Mouse (Mus musculus) left cerebral cortex, postnatal 10 days (tissue): ENCODE data around the gene Cox19. TPM values are rescaled to one million over a fixed set of nuclear protein-coding genes. Genes with fewer than 3 reads are reported as not detected.
A peak's percentile ranks its signal among the peaks of the same experiment; 100 is the strongest.

Source experiments
- DNase-seq, 2 experiments: peaks; one replicate each; pipeline ENCODE4 v3.0.0; 2021 to 2022; ENCODE audit warnings: low spot score in 2 of 2, mixed read lengths in 1 of 2; ENCODE audit errors: extremely low spot score in 1 of 2
- intact Hi-C: fragments of 180-260 bp; cut with DNase I; formaldehyde crosslinking; loops from one replicate; pipeline ENCODE4 v1.15.1; 2025
- total RNA-seq, 2 experiments: library from RNA; stranded (reverse); gene quantifications; 2 replicates each; pipeline ENCODE4 v1.2.3; 2021

Gene Cox19
- total RNA-seq, 2 experiments from 2014 or later, result 75.2 to 90.2 TPM

- DNase-seq, result no peak
- intact Hi-C loops, result loop anchor here (5.0 kb wide), 1 partner anchor 89 kb away; no protein-coding TSS in a partner anchor
These were observed 16.8 kb upstream of the Cox19 start for GRCm38 (mm10) chr5:139367884-139368458.

DNA sequence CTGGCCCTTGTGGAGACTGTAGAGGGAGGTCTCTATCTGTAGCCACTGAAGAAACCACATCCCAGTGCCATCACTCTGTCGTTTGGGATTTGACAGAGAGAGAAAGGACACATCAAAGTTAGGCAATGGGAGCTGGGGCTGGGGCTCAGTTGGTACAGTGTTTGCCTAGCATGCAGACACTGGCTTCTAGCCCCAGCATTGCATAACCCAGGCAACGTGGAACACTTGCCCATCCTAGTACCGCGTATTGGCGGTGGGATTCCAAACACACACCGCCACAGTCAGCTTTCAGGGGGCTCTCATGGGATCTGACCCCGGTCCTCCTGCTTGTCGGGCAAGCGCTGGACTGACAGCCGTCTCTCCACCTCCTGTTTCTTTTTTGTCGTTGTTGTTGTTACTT lies 15.3 kb upstream of the Cox19 start:
- intact Hi-C loops, result loop anchor here (5.0 kb wide), 1 partner anchor 91 kb away; no protein-coding TSS in a partner anchor
- no peak for DNase-seq

DNA sequence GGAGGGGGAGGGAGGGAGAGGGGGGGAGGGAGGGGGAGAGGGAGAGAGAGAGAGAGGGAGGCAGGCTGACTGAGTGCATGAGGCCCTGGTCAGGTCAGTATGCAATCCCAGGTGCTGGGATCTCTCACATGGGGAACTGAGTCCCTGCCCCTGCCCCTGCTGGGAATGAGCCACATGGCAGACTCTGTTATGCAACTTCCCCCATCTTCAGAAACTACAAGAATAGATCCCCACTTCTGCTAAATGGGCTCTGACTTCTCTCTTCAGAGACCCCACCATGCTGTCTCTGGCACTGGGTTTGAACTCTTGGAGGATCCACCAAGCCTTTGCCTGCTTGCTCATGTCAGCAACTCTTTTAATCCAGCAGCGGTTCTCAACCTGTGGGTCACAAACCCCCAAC lies 14.6 kb upstream of the Cox19 start:
- no peak for DNase-seq
- intact Hi-C loops, result loop anchor here (5.0 kb wide), 1 partner anchor 91 kb away; no protein-coding TSS in a partner anchor

GRCm38 (mm10) chr5:139364911-139365571 lies 13.8 kb upstream of the Cox19 start:
- peak in 1 of 2 experiments; percentile 79 for DNase-seq
- intact Hi-C loops, result loop anchor here (5.0 kb wide), 4 partner anchors 32 to 102 kb away; no protein-coding TSS in a partner anchor

- peak; percentile 89 for DNase-seq
- intact Hi-C loops, result loop anchor here (5.0 kb wide), 3 partner anchors 33 to 103 kb away; no protein-coding TSS in a partner anchor
These were observed 13.2 kb upstream of the Cox19 start for GRCm38 (mm10) chr5:139364260-139364910.

- intact Hi-C loops, result loop anchor here (5.0 kb wide), 3 partner anchors 33 to 103 kb away; no protein-coding TSS in a partner anchor
- DNase-seq, result no peak
These were observed 12.6 kb upstream of the Cox19 start for GRCm38 (mm10) chr5:139363858-139364257.

GRCm38 (mm10) chr5:139359244-139359643 lies 8.0 kb upstream of the Cox19 start:
- DNase-seq, result no peak
- intact Hi-C loops, result no loop called here

- DNase-seq, result no peak
- intact Hi-C loops, result no loop called here
These were observed 7.4 kb upstream of the Cox19 start for GRCm38 (mm10) chr5:139358653-139359052.

DNA sequence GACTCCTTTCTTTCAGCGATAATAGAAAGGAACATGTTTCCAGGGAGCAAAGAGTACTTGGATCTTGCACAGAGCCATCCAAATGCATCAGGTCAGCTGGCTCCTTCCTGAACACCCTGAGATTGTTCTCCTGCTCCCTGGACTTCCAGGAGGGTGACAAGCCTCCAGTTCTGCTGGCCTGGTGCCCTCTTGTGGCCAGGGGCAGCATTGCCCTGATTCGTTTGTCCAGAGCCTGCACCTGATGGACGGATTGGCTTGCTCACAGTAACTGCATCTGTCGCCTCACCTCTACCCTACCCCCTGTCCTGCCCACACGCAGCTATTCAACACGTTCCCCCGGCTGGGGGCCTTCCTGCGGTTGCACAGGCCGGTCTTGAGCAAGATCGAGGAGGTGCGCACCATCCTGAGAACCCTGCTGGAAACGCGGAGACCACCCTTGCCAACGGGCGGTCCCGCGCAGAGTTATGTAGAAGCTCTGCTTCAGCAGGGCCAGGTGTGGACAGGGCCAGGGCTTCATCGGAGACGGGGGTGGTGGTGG lies 4.1 kb upstream of the Cox19 start:
- DNase-seq, result peak; percentile 49 to 83
- intact Hi-C loops, result no loop called here

GRCm38 (mm10) chr5:139353946-139354345 lies 2.7 kb upstream of the Cox19 start:
- DNase-seq, result no peak
- intact Hi-C loops, result no loop called here

- DNase-seq, result no peak
- intact Hi-C loops, result no loop called here
These were observed 2.3 kb upstream of the Cox19 start for GRCm38 (mm10) chr5:139353496-139353895.

- intact Hi-C loops, result no loop called here
- DNase-seq, result no peak
These were observed 1.1 kb upstream of the Cox19 start, which contains the start of gene Cyp2w1 for GRCm38 (mm10) chr5:139352317-139352716. TSS of gene Cyp2w1 (plus strand) at chr5:139352617.

- intact Hi-C loops, result no loop called here
- no peak for DNase-seq
These were observed 410 bp upstream of the Cox19 start for GRCm38 (mm10) chr5:139351628-139352027.

- intact Hi-C loops, result loop anchor here (10.0 kb wide), 1 partner anchor 325 kb away; no protein-coding TSS in a partner anchor
These were observed 1.5 kb downstream of the Cox19 start for GRCm38 (mm10) chr5:139349713-139350112.

DNA sequence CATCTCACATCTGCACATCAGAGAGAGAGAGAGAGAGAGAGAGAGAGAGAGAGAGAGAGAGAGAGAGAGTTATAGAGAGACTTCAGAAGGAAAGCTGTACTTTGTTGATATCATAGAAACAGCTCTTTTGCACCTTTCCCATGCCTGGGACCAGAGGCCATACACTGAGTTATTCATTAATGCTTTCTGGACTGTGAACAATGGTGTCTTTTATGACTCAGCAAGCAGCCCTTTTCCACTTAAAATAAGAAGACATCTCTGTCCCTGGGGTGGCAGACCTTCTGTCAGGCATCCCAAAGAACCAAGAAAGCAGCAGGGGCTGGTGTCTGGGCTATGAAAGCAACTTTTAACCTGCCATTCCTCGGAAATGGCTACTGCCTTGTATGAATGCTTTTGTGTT lies 4.0 kb downstream of the Cox19 start:
- no peak for DNase-seq
- intact Hi-C loops, result loop anchor here (10.0 kb wide), 1 partner anchor 328 kb away; no protein-coding TSS in a partner anchor

More at GRCm38 (mm10) chr5:139349713-139350112, 1.5 kb downstream of the Cox19 start:
- DNase-seq, result no peak

GRCm38 (mm10) chr5:139345364-139345714 lies 5.9 kb downstream of the Cox19 start:
- intact Hi-C loops, result loop anchor here (10.0 kb wide), 1 partner anchor 329 kb away; no protein-coding TSS in a partner anchor
- DNase-seq, result no peak

DNA sequence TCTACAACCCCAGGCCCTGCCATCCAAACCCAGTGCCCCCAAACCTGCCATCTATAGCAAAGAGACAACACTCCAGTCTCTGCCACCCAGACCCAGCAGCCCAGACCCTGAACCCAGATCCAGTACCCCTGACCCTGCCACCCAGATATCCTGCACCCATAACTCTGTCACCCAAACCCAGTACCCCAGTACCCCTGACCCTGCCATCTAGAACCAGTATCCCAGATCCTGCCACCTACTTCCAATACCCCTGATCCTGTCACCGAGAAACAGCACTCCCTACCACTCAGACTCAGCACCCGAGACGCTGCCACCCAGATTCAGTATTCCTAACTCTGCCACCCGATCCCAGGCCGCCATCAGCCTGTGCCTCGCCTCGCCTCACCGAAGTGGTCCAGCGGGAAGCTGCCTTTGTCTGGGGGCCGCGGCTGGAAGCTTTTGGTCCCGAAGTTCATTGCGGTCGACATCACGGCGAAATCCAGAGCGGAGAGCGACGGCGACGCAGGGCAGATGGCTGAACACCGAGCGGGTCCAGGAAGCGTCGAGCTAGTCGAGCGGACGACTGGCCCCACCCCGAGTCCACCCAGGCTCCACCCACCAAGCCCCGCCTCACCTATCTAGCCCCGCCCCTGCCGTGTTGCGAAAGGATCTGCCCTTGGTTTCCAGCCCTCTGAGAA lies 6.4 kb downstream of the Cox19 start:
- intact Hi-C loops, result loop anchor here (10.0 kb wide), 1 partner anchor 330 kb away; no protein-coding TSS in a partner anchor

DNA sequence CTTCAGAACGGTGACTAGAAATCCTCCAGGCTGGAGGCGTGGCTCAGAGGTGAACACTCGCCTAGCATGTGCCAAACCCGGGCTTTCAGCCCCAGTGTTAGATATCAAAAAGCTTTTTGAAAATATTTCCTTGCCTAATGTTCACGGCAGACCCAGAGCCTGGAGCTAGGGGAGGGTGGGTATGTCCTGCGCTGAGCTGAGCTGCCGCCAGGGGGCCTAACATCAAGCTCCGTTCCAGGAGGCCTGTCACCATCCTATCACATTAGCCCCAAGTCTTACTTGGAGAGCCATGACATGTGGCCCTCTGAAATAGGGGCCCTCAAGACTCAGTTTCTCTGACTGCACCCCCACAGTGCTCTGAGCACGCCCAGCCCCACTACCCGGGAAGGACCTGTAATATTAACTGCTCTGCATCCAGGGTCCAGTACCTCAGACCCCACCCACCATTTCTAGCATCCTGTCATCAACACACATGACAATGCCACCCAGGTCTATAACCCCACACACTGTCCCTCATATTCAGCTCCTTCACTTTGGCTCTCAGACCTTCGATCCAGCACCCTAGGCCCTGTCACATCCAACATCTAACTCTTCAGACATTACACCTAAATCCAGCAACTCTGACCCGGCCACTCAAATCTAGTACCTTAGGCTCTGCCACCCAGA lies 7.1 kb downstream of the Cox19 start:
- intact Hi-C loops, result loop anchor here (10.0 kb wide), 1 partner anchor 331 kb away; no protein-coding TSS in a partner anchor

More for the DNA sequence above, 6.4 kb downstream of the Cox19 start:
- DNase-seq, result peak; percentile 88 to 95

More for the DNA sequence above, 7.1 kb downstream of the Cox19 start:
- DNase-seq, result peak; percentile 64 to 84
